Mouse (Mus musculus) right cerebral cortex, postnatal 36 days (tissue): ENCODE data around the gene Slfnl1.

Source experiments
- DNase-seq, 2 experiments: peaks; one replicate each; pipeline ENCODE4 v3.0.0; 2022; ENCODE audit warnings: low spot score in 2 of 2, mixed read lengths in 1 of 2

Slfnl1 gene

GRCm38 (mm10) chr4:120581711-120582110, 49.7 kb downstream of the Slfnl1 start:
- no peak for DNase-seq
